Mouse (Mus musculus): Measurements from ENCODE around the gene Ctrc. TPM values are rescaled to one million over a fixed set of nuclear protein-coding genes. Genes with fewer than 3 reads are reported as not detected.

The Ctrc gene
- polyA plus RNA-seq, 1 experiment from 2014 or later = not detected

GRCm38 (mm10) chr4:141769501-141770160, 76.5 kb downstream of the Ctrc start:
- 90% methylated on average over 8 of the region's 8 CpGs for WGBS
- ATAC-seq (ENCODE audit: low read depth) = no peak
- no peak overlapping the region for H3K27ac ChIP-seq (ENCODE audit: low read depth, low read length)
- peaks cover 6% of the 10 kb centered on the region; the same call in 1 of the 2 replicates for H3K4me1 ChIP-seq (ENCODE audit: control insufficient read depth, insufficient read depth, low read length)
- peaks cover 38% of the 10 kb centered on the region for H3K36me3 ChIP-seq (ENCODE audit: control insufficient read depth, insufficient read depth, low read length)
- H3K4me2 ChIP-seq (ENCODE audit: low read depth, low read length) = no peak overlapping the region
- no peak overlapping the region for H3K9ac ChIP-seq (replicated peaks; ENCODE audit: low read depth, low read length)
- H3K27me3 ChIP-seq (ENCODE audit: control insufficient read depth, insufficient read depth, low read length) = no peaks in the 10 kb centered on the region
- H3K4me3 ChIP-seq (ENCODE audit: low read depth, low read length) = no peak overlapping the region
- H3K9me3 ChIP-seq (ENCODE audit: control insufficient read depth, low read length) = no peaks in the 10 kb centered on the region

- no peak overlapping the region for H3K4me3 ChIP-seq (ENCODE audit: low read depth, low read length)
- no peak overlapping the region for H3K9ac ChIP-seq (replicated peaks; ENCODE audit: low read depth, low read length)
- H3K4me2 ChIP-seq (ENCODE audit: low read depth, low read length) = no peak overlapping the region
- peaks cover 45% of the 10 kb centered on the region for H3K36me3 ChIP-seq (ENCODE audit: control insufficient read depth, insufficient read depth, low read length)
- H3K9me3 ChIP-seq (ENCODE audit: control insufficient read depth, low read length) = no peaks in the 10 kb centered on the region
- ATAC-seq (ENCODE audit: low read depth) = peak; percentile 39; the same call in 1 of the 2 replicates
- H3K27ac ChIP-seq (ENCODE audit: low read depth, low read length) = peak overlapping the region; percentile 64
- WGBS = 70% methylated on average over 19 of the region's 19 CpGs
- H3K4me1 ChIP-seq (ENCODE audit: control insufficient read depth, insufficient read depth, low read length) = peaks cover 6% of the 10 kb centered on the region; the same call in 1 of the 2 replicates
- no peaks in the 10 kb centered on the region for H3K27me3 ChIP-seq (ENCODE audit: control insufficient read depth, insufficient read depth, low read length)
Observed at GRCm38 (mm10) chr4:141767353-141768036, 78.7 kb downstream of the Ctrc start.

GRCm38 (mm10) chr4:141766668-141767352, 79.3 kb downstream of the Ctrc start:
- H3K9ac ChIP-seq (replicated peaks; ENCODE audit: low read depth, low read length) = no peak overlapping the region
- peak; percentile 84 for ATAC-seq (ENCODE audit: low read depth)

GRCm38 (mm10) chr4:141766316-141766667, 79.9 kb downstream of the Ctrc start:
- ATAC-seq (ENCODE audit: low read depth) = peak; percentile 20; the same call in 1 of the 2 replicates
- Histone ChIP-seq H3K9me3 (ENCODE audit: control insufficient read depth, low read length) (no peaks in the 10 kb centered on the region), H3K27me3 (ENCODE audit: control insufficient read depth, insufficient read depth, low read length) (no peaks in the 10 kb centered on the region), H3K4me1 (ENCODE audit: control insufficient read depth, insufficient read depth, low read length) (peaks cover 6% of the 10 kb centered on the region; the same call in 1 of the 2 replicates), H3K4me3 (ENCODE audit: low read depth, low read length) (no peak overlapping the region), H3K9ac (replicated peaks; ENCODE audit: low read depth, low read length) (no peak overlapping the region), H3K4me2 (ENCODE audit: low read depth, low read length) (peak overlapping the region; percentile 7), H3K27ac (ENCODE audit: low read depth, low read length) (peak overlapping the region; percentile 70), H3K36me3 (ENCODE audit: control insufficient read depth, insufficient read depth, low read length) (peaks cover 51% of the 10 kb centered on the region)
- 67% methylated on average over 8 of the region's 8 CpGs for WGBS

More at GRCm38 (mm10) chr4:141766668-141767352, 79.3 kb downstream of the Ctrc start:
- Histone ChIP-seq H3K27me3 (ENCODE audit: control insufficient read depth, insufficient read depth, low read length) (no peaks in the 10 kb centered on the region), H3K4me1 (ENCODE audit: control insufficient read depth, insufficient read depth, low read length) (peaks cover 6% of the 10 kb centered on the region; the same call in 1 of the 2 replicates), H3K36me3 (ENCODE audit: control insufficient read depth, insufficient read depth, low read length) (peaks cover 51% of the 10 kb centered on the region), H3K9me3 (ENCODE audit: control insufficient read depth, low read length) (no peaks in the 10 kb centered on the region), H3K4me3 (ENCODE audit: low read depth, low read length) (no peak overlapping the region), H3K4me2 (ENCODE audit: low read depth, low read length) (peak overlapping the region; percentile 11), H3K27ac (ENCODE audit: low read depth, low read length) (peak overlapping the region; percentile 70)
- whole genome bisulfite sequencing = 44% methylated on average over 19 of the region's 19 CpGs

- no peak overlapping the region for H3K4me2 ChIP-seq (ENCODE audit: low read depth, low read length)
- no peak overlapping the region for H3K9ac ChIP-seq (replicated peaks; ENCODE audit: low read depth, low read length)
- 98% methylated on average over 3 of the region's 3 CpGs for WGBS
- no peak for ATAC-seq (ENCODE audit: low read depth)
- H3K36me3 ChIP-seq (ENCODE audit: control insufficient read depth, insufficient read depth, low read length) = peaks cover 43% of the 10 kb centered on the region
- H3K4me3 ChIP-seq (ENCODE audit: low read depth, low read length) = no peak overlapping the region
- no peak overlapping the region for H3K27ac ChIP-seq (ENCODE audit: low read depth, low read length)
- H3K9me3 ChIP-seq (ENCODE audit: control insufficient read depth, low read length) = no peaks in the 10 kb centered on the region
- H3K27me3 ChIP-seq (ENCODE audit: control insufficient read depth, insufficient read depth, low read length) = no peaks in the 10 kb centered on the region
- H3K4me1 ChIP-seq (ENCODE audit: control insufficient read depth, insufficient read depth, low read length) = peaks cover 6% of the 10 kb centered on the region; the same call in 1 of the 2 replicates
Observed at GRCm38 (mm10) chr4:141765008-141765407, 81.2 kb downstream of the Ctrc start.

Other genes starting within 250 kb of the Ctrc start
- gene Fblim1, start 240.3 kb downstream of the Ctrc start, polyA plus RNA-seq (2014; fragmentation: Nextera tagmentation; extraction: Ambion mirVana) = 29.1 and 32.9 TPM in 2 replicates
- 0.12 and 0.26 TPM in 2 replicates for gene Tmem82, start 227.7 kb downstream of the Ctrc start, polyA plus RNA-seq (2014; fragmentation: Nextera tagmentation; extraction: Ambion mirVana)
- gene Slc25a34, start 222.5 kb downstream of the Ctrc start, polyA plus RNA-seq (2014; fragmentation: Nextera tagmentation; extraction: Ambion mirVana) = not detected in 2 replicates
- 5.3 and 6.5 TPM in 2 replicates for gene Plekhm2, start 181.5 kb downstream of the Ctrc start, polyA plus RNA-seq (2014; fragmentation: Nextera tagmentation; extraction: Ambion mirVana)
- gene Rsc1a1, start 160.8 kb downstream of the Ctrc start, polyA plus RNA-seq (2014; fragmentation: Nextera tagmentation; extraction: Ambion mirVana) = 0.82 and 0.83 TPM in 2 replicates
- 11.5 and 15.2 TPM in 2 replicates for gene Ddi2, start 122.9 kb downstream of the Ctrc start, polyA plus RNA-seq (2014; fragmentation: Nextera tagmentation; extraction: Ambion mirVana)
- gene Agmat, start 99.7 kb downstream of the Ctrc start, polyA plus RNA-seq (2014; fragmentation: Nextera tagmentation; extraction: Ambion mirVana) = not detected in 2 replicates
- 5.8 and 6.4 TPM in 2 replicates for gene Dnajc16, start 55.4 kb downstream of the Ctrc start, polyA plus RNA-seq (2014; fragmentation: Nextera tagmentation; extraction: Ambion mirVana)
- 17.3 and 18.2 TPM in 2 replicates for gene Casp9, start 52.7 kb downstream of the Ctrc start, polyA plus RNA-seq (2014; fragmentation: Nextera tagmentation; extraction: Ambion mirVana)
- gene Cela2a, start 20.2 kb downstream of the Ctrc start, polyA plus RNA-seq (2014; fragmentation: Nextera tagmentation; extraction: Ambion mirVana) = not detected in 2 replicates
- gene Efhd2, start 28.6 kb upstream of the Ctrc start, polyA plus RNA-seq (2014; fragmentation: Nextera tagmentation; extraction: Ambion mirVana) = 33.2 and 36.3 TPM in 2 replicates
- 4.7 and 5.2 TPM in 2 replicates for gene Fhad1, start 168.7 kb upstream of the Ctrc start, polyA plus RNA-seq (2014; fragmentation: Nextera tagmentation; extraction: Ambion mirVana)
- gene Tmem51, start 237.9 kb upstream of the Ctrc start, polyA plus RNA-seq (2014; fragmentation: Nextera tagmentation; extraction: Ambion mirVana) = 4.0 and 4.9 TPM in 2 replicates